Mouse (Mus musculus) hindlimb bud, embryonic 11.5 days (tissue): ENCODE measurements at regions not wholly inside any gene's neighbourhood (a gene's known extent, or its start where the extent isn't known, plus 50 kb on each side); places are given as distances from the start of the nearest gene placed in this dataset.

Source experiments
- DNase-seq: peaks from one replicate; pipeline ENCODE4 v3.0.0-alpha.2; 2012; ENCODE audit warnings: low read depth, low spot score; ENCODE audit errors: extremely low spot score

GRCm38 (mm10) chr17:14540269-14540975 is 153.6 kb downstream of the Thbs2 start:
- DNase-seq = no peak

- no peak for DNase-seq
Measured at GRCm38 (mm10) chr17:14539651-14540050, 154.4 kb downstream of the Thbs2 start.

- no peak for DNase-seq
Measured at GRCm38 (mm10) chr17:14539191-14539590, 154.8 kb downstream of the Thbs2 start.

GRCm38 (mm10) chr17:14538527-14538926 is 155.5 kb downstream of the Thbs2 start:
- DNase-seq = no peak

DNA sequence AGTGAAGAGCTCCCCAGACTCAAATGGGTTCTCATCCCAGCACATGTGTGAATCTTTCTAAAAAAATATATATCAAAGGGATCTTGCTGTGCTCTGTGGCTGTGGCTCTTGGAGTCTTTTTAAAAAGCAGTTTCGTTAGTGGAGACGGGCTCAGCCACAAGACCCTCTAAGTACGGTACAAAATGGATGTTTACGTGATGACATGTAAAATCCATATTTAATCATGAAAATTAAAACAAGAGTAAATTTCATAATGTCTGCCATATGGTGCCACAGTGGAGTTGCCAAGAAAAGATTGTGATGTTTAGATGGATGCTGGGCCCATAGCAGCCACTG is 161.1 kb downstream of the Thbs2 start:
- no peak for DNase-seq

DNA sequence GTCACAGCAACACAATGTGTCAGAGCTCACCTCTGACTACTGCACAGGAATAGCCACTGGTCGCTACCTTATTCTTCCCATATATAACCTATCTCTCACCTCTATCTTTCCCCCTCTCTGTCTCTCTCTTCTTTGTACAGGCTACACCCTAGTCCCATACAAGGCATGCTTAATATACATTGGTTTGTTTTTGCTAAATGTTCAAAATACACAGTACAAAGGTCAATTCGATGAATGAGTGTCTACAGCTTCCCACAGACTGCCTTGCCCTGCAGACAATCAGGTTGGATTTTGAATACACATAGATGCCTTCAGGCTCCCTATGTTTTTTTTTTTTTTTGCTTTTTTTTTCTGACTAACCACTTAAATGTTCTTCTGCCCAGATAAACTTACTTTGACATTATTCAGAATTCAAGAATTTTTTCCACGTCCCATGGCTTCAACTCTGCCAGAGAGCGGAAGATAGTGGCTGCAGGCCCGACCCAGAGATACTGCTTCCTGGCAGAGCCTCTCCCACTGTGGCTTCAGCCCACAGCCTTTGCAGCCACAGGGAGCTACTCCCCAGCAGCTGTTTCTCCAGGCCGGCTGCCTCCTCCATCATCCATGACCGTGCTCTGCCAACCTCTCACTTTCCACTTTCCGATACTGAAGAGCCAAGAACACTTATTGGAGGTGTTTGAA is 161.6 kb downstream of the Thbs2 start:
- no peak for DNase-seq

DNA sequence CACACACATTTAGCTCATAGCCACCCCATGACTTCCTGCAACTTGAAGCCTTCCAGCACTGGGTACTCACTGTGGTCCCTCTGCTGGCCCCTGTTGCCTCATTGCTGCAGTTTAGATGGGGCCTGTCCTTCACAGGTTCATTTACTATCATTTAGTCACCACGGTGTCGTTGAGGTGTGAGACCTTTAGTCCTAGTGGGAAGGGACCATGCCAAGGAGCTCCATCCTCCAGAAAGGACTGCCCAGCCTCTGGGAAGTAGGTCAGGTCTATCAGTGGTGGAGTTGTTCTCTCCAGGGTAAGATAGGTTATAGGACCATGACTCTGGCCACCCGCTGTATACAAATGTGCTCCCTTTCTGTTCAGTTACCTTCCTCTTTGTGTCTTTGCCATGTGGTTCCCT is 162.2 kb downstream of the Thbs2 start:
- no peak for DNase-seq

GRCm38 (mm10) chr17:14527691-14528090 is 166.3 kb downstream of the Thbs2 start:
- no peak for DNase-seq

DNA sequence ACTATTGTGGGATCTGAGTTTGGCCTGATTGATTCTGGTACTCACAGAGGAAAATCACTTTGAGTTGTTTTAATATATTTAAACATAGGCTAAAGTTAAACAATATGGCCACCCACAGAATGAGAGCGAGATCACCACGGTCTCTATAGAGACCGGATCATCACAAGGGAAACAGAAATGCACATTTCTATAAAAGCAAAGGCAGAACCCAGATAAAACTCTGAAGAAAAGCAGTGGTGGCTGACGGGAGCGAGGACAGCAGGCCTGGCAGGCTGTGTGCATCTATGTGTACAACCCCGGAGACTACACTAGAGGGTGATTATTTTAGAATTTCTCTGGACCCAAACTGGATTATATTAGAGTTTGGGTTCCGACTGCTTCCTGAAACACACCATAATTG is 168.8 kb downstream of the Thbs2 start:
- DNase-seq = no peak

GRCm38 (mm10) chr17:14524426-14525236 is 169.4 kb downstream of the Thbs2 start:
- peak; percentile 71 for DNase-seq

GRCm38 (mm10) chr17:14522011-14522410 is 172.0 kb downstream of the Thbs2 start:
- DNase-seq = no peak

DNA sequence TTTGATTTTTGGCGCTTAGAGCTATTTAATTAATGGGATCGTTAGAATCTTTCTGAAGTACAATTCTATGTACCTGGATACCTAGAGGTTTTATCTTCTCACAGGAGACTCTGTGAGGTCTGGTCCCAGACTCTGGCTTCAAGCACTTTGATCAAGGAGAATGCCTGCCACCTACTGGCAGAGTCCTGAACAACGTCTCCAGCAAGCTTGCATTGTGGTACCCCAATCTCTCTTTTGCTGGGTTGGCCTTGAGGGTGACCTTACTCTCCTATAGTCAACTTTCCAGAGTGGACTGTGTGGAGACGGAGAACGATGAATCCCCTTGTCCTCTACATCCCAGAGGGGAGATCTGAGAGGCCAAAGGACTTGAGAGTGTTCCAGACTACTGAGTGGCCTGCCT is 173.5 kb downstream of the Thbs2 start:
- peak; percentile 50 for DNase-seq

DNA sequence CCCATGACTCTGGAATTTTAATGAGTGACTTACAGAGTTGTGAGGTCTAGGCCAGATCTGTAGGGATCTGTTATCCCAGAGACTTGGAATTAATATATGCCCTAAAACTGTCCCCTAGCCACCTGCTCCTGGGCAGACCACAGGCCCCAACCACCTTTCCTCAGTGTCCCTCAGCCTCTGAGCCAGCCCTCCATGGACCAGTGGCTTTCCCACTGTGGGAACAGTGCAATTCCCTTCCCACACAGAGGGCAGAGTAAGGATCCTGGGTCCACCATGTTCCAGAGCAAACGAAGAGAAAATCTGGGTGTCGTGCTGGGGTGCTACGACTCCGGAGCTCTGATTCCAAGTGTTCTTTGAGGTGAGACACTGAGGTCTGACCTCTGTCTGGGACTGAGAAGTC is 174.7 kb downstream of the Thbs2 start:
- DNase-seq = no peak

GRCm38 (mm10) chr17:14518216-14518615 is 175.8 kb downstream of the Thbs2 start:
- no peak for DNase-seq

DNA sequence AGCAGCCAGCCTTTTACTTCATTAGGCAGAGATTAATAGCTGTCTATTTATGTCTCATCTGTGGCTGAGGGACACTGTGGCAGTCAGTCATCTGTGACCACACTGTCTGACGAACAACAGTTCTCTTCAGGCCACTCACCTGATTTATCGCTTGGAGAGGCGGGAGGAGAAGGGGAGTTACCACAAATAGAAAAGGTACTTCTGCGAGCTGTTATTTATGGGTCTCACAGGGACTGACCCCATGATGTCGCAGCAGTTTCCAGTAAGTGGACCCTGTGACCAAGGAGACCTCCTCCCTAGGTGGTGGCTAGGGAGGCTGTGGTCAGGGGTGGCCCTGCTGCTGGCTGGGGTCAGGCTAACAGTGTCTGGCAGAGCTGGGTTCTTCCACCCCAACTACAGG is 176.7 kb downstream of the Thbs2 start:
- DNase-seq = no peak

DNA sequence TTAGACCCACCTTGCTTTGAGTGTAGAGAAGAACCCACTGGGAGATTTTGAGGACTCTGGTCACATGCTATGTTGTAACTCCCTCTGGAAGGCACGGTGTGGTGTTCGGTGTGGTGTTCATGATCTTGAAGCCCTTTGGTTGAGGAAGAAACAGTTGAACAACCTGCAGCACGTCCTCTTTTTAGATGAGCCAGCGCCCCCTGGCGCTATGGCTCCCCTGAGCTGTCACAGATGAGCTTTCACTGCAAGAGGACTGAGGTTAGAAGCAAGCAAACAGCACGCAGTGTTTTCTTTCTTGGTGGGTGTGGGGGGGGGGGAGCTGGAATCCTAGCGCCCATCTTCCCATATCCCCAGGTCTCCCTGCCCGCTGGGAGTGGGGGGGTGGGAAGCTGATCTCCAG is 177.9 kb downstream of the Thbs2 start:
- peak; percentile 63 for DNase-seq

DNA sequence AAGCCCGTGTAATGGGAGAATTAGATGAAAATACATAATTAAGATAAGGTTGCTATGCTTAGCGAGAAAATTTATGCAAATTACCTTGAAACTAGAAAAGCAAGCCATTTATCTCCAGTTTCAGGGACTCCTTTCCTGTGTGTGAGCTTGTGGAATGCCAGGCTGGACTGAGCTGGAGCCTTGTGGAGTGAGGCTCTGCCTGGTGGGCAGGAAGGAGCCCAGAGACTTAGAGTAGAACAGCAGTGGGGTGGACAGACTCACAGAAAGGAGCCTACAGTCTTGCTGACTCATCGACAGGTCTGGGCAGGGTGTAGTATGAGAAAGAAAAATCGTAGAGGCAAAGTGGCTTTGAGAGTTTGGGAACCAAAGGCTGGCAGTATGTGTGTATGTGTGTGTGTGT is 180.6 kb downstream of the Thbs2 start:
- DNase-seq = no peak

- DNase-seq = no peak
Measured at GRCm38 (mm10) chr17:14510486-14510885, 183.5 kb downstream of the Thbs2 start.

GRCm38 (mm10) chr17:14507111-14507510 is 186.9 kb downstream of the Thbs2 start:
- no peak for DNase-seq

DNA sequence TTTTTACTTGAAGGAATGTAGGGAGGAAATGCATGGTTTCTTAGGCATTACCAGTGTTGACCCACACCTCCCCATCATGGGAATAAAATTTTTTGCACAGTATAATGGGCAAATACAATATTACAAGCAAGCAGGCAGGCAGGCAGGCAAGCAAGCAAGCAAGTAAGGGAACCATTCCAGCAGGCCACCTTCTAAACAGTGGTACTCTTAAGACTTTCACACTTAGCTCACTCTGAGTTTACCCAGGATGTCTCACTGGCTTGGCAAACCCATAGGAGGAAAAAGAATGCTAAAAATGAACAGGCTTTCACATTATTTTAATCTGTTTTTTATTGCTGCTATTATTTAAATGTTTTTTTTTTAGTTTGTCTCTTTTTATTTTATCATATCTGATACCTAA is 187.9 kb downstream of the Thbs2 start:
- DNase-seq = no peak

GRCm38 (mm10) chr17:14505415-14505814 is 188.6 kb downstream of the Thbs2 start:
- DNase-seq = no peak

GRCm38 (mm10) chr17:14503670-14504069 is 190.4 kb downstream of the Thbs2 start:
- no peak for DNase-seq
